Mouse (Mus musculus) C2C12 (cell line): ENCODE results near the gene Prkcsh. TPM values are rescaled to one million over a fixed set of nuclear protein-coding genes. Genes with fewer than 3 reads are reported as not detected.

Experiments used
- H3K27me3 ChIP-seq: one replicate; pipeline ENCODE4 v1.6.1; 2011; ENCODE audit not compliant: control insufficient read depth, insufficient read depth, insufficient read length
- H3K36me3 ChIP-seq: one replicate; pipeline ENCODE4 v1.6.1; 2011; ENCODE audit not compliant: control insufficient read depth, insufficient read depth
- H3K4me3 ChIP-seq: one replicate; pipeline ENCODE4 v1.5.1; 2011; ENCODE audit warnings: mild to moderate bottlenecking, control low read depth; ENCODE audit not compliant: poor library complexity, insufficient read depth, severe bottlenecking
- H3K79me2 ChIP-seq: one replicate; pipeline ENCODE4 v1.6.1; 2011; ENCODE audit not compliant: control insufficient read depth, insufficient read depth
- H3K79me3 ChIP-seq: one replicate; pipeline ENCODE4 v1.6.1; 2011; ENCODE audit warnings: low read depth, control low read depth
- H3ac ChIP-seq: one replicate; pipeline ENCODE3; 2011; ENCODE audit warnings: low read depth; ENCODE audit not compliant: control insufficient read depth, insufficient read length
- CEBPB ChIP-seq: IDR thresholded peaks from one replicate; pipeline ENCODE4 v1.6.1; 2011; ENCODE audit warnings: low read depth, mild to moderate bottlenecking, control low read depth, moderate library complexity
- CTCF ChIP-seq: IDR thresholded peaks from one replicate; pipeline ENCODE4 v1.5.1; 2011; ENCODE audit not compliant: control insufficient read depth, insufficient read depth, insufficient read length
- FOSL1 ChIP-seq: IDR thresholded peaks from one replicate; pipeline ENCODE4 v1.8.0; 2011; ENCODE audit warnings: mild to moderate bottlenecking, low read length; ENCODE audit not compliant: poor library complexity, insufficient read depth, severe bottlenecking
- MAX ChIP-seq: IDR thresholded peaks from one replicate; pipeline ENCODE4 v1.6.1; 2011; ENCODE audit warnings: mild to moderate bottlenecking, control low read depth
- MYOD1 ChIP-seq: IDR thresholded peaks from one replicate; pipeline ENCODE4 v1.6.1; 2011; ENCODE audit warnings: low read depth; ENCODE audit not compliant: control insufficient read depth, insufficient read length
- MYOG ChIP-seq: IDR thresholded peaks from one replicate; pipeline ENCODE4 v1.6.1; 2011; ENCODE audit not compliant: control insufficient read depth, insufficient read length; ENCODE audit errors: extremely low read depth
- USF1 ChIP-seq: IDR thresholded peaks from one replicate; pipeline ENCODE4 v1.6.1; 2011; ENCODE audit warnings: low read depth, mild to moderate bottlenecking, control low read depth, moderate library complexity
- polyA plus RNA-seq: library from polyadenylated mRNA; unstranded; fragments of >200 nt; fragmentation: generic; extraction: Trizol; gene quantifications from one replicate; pipeline ENCODE4 v1.2.1, GENCODE M21; 2012; ENCODE audit warnings: missing spikeins

Gene Prkcsh
- polyA plus RNA-seq, 1 experiment = 134 TPM

DNA sequence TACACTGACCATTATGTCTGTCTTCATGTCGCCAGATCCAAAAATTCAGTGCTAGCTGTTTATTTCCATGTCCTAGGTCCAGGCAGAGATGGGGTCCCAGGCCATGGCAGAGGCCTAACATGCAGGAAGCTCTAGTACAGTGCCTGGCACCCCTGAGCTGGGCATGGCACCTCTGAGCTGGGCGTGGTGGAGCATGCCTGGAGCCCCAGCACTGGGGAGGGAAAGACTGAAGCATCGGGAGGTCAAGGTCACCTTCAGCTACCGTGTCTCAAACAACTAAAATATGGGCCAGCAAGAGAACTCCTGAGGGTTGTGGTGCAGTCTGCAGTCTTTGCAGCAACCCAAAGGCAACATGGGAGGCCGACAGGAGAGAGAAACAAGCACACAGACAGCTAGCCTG, 44.2 kb upstream of the Prkcsh start:
- H3K4me3 ChIP-seq = no peak overlapping the region
- H3K79me3 ChIP-seq = no peaks in the 10 kb centered on the region
- TF ChIP-seq MAX = no peak
- TF ChIP-seq USF1 = no peak
- no peaks in the 10 kb centered on the region for H3K36me3 ChIP-seq
- no peaks in the 10 kb centered on the region for H3K27me3 ChIP-seq
- no peaks in the 10 kb centered on the region for H3K79me2 ChIP-seq
- H3ac ChIP-seq = no peak overlapping the region

DNA sequence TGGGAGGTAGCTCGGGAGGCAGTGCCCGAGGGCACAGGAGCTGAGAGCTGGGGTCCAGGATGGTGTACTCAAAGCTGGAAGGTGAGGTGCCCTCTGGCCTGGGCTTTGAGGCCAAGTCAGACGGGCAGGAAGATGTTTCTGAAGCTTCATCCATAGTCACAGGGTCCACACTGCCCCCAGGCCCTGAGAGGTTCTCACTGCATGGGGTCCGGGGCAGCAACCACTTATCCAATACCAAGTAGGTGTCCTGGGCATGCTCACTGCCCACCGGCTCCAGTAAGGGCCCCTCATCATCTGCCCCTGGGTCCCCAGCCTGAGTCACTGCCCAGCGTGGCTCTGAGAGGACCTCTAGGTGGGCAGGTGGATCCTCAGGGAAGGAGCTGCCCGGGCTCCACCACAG, 43.4 kb upstream of the Prkcsh start:
- Histone ChIP-seq H3K36me3 (no peaks in the 10 kb centered on the region), H3K27me3 (no peaks in the 10 kb centered on the region), H3K79me3 (no peaks in the 10 kb centered on the region), H3K79me2 (no peaks in the 10 kb centered on the region), H3K4me3 (no peak overlapping the region), H3ac (no peak overlapping the region)
- TF ChIP-seq MYOG (no peak), CEBPB (no peak), USF1 (no peak), FOSL1 (no peak)

DNA sequence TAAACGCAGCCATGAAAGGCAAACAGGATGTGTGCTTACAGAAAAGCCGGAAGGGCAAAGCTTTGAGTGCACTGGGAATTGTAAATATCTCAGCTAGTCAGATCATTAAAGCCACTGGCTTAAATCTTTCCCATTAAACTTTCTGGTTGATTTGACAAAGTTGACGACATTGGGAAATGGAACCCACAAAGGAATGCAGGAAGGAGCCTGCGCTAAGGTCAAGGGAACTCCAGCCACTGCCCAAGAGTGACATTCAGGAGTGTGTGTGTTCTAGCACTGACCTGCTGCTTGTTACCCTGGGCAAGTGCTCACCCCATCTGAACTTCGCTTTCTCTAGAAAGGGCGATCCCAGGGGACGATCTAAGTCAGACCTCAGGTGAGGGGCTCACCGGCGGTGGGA, 42.5 kb upstream of the Prkcsh start:
- H3K27me3 ChIP-seq = no peaks in the 10 kb centered on the region
- no peak overlapping the region for H3K4me3 ChIP-seq
- no peaks in the 10 kb centered on the region for H3K36me3 ChIP-seq
- TF ChIP-seq MAX = no peak
- no peak overlapping the region for H3ac ChIP-seq
- no peaks in the 10 kb centered on the region for H3K79me3 ChIP-seq
- no peaks in the 10 kb centered on the region for H3K79me2 ChIP-seq

DNA sequence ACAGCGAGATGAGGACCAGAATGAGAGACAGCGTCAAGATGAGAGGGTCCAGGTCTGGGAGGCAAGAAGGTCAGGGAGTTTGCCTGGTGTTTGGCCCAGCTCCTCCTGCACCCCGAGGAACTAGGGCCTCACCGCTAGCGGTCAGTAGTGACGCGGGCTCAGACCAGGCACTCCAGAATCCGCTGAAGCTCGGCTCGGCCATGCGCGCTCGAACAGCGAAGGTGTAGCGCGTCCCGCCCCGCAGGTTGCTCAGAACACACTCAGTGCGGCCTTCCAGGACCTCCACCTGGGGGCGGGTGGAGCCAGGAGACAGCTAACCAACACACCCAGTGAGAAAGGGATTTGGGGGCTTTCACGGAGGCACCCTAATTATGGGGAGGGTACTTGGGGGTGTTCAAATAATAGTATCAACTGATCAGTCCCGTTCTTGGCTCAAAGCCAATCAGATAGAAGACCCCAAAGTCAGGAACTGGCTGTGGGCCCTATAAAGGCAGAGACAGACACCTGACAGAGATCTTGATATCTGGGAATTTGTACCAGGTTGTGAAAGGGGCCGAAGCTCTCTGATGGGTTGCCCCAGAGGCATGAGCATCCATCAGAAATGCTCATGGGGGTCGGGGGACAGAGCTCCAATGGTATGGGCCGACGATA, 41.9 kb upstream of the Prkcsh start:
- no peak overlapping the region for H3ac ChIP-seq
- H3K4me3 ChIP-seq = no peak overlapping the region
- H3K79me3 ChIP-seq = no peaks in the 10 kb centered on the region
- no peaks in the 10 kb centered on the region for H3K36me3 ChIP-seq
- no peaks in the 10 kb centered on the region for H3K79me2 ChIP-seq
- H3K27me3 ChIP-seq = no peaks in the 10 kb centered on the region
- TF ChIP-seq CEBPB = no peak
- no peak for TF ChIP-seq USF1
- no peak for TF ChIP-seq MYOD1
- TF ChIP-seq FOSL1 = no peak
- no peak for TF ChIP-seq MYOG
- TF ChIP-seq CTCF = no peak
- no peak for TF ChIP-seq MAX

DNA sequence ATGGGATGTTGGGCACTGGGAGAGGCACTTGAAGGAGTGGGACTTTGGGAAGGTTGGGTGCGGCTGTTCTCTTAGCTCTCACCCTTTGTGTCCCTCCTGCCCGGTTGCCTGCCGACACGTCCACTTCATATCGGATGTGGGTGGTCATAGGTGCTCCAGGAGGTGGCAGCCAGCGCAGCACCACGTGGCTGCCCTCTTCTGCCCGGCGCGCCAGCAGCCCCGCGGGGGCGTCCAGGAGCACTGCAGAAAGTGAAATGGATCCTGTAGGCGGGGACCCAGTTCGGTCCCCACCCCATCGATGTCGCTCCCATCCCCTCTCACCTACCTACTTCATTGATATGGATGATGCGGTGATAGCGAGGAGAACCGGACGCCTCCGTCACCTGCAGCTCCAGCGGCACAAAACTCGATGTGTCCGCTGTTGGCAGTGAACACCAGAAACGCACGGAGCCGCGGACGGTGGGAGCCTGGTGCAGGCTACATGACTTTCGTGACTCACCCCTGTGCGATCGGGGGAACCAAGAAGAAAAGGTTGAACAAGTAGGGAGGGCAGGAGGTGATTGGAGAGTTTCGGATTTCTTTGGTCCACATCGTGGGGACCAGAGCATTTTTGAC, 41.1 kb upstream of the Prkcsh start:
- TF ChIP-seq MAX (no peak), USF1 (no peak), CTCF (no peak), MYOG (no peak), CEBPB (no peak), MYOD1 (no peak), FOSL1 (no peak)
- no peaks in the 10 kb centered on the region for H3K79me2 ChIP-seq
- no peaks in the 10 kb centered on the region for H3K36me3 ChIP-seq
- no peaks in the 10 kb centered on the region for H3K79me3 ChIP-seq
- H3K27me3 ChIP-seq = no peaks in the 10 kb centered on the region
- H3K4me3 ChIP-seq = no peak overlapping the region
- H3ac ChIP-seq = no peak overlapping the region

DNA sequence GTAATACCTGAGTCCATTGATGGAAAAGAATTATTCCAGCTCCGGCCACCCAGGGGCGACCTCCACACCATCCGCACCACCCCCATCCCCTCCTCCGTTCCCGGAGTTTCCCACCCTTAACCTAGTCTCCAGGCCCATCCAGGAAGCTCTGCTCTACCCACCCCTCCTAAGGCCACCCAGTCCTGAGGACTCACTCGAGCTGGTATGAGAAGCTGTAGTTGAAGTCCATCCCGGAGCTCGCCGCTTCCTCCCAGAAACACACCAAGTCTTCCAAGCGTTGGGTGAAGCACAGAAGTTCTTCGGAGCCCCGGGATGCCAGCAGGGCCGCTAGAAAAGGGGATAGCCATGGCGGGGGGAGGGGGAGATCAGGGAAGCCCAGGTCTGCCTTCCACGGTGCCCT, 40.6 kb upstream of the Prkcsh start:
- Histone ChIP-seq H3K36me3 (no peaks in the 10 kb centered on the region), H3K79me2 (no peaks in the 10 kb centered on the region), H3ac (peak overlapping the region; percentile 46), H3K4me3 (peak overlapping the region; percentile 30), H3K27me3 (no peaks in the 10 kb centered on the region), H3K79me3 (no peaks in the 10 kb centered on the region)
- TF ChIP-seq MYOG (no peak), CEBPB (no peak), MYOD1 (no peak), FOSL1 (no peak), USF1 (no peak), CTCF (no peak), MAX (no peak)
